Mouse (Mus musculus): ENCODE results near the gene Ambn.
"Not testable (repeated sequence)": the region's sequence is repeated elsewhere in the genome, so short reads cannot be mapped to it uniquely, and the experiment has no call there.

Gene Ambn

DNA sequence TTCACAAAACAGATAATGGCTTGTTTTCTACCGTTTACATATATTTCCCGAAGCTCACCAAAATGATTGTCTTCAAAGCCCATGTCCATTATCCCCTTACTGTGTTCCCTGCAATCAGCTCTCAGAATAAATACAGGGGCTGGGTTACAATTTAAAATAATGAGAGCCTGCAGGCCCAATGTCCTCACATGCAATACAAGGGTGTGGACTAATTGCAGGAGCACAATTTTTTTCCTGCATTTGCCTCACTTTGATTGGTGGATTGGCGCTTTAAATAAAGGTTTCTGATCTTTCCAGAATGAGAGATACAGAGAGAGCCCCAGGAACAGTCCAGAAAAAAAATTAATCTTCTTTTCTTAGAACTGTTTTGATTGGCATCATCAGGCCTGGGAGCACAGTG is at the start of gene Ambn:
Gene Ambn, plus strand, starts transcription at position 301 of the 400 bp plus-strand sequence.
- DNase-seq (ENCODE audit: low read depth, low spot score), result no peak

DNA sequence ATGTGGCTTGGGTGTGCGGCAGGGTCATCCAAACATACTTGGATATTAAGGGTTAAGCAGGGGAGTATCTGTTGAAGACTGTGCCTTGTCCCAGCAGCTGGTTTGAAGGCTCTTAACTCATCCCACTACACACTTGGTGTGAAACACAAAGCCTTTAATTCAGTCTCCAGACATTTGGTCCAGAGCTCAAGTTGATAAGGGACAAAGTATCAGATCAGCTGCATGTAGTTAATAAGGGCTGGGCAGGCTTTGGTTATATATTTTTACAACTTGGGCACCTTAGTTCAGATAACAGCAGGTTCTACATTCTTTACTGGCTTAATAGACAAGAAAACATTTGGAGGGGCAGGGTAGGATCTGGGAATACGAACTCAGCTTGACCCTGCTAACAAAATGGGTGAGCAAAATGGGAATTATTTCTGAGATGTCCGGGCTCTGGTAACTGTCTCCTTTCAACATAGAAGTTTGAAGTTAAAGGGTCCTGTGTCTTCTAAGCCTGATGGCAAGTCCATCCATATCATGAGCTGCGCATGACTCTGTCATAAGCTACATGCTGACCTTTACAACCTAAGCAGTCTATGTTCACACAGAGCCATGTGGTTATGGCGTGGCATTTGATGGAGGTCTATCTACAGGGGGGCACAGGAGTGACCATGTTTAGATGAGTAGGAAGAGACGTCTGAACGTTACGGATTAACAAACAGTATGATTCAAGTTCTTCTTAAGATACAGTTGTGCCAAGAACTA is 35.3 kb upstream of the Ambn start:
- no peak for DNase-seq (ENCODE audit: low read depth, low spot score)

DNA sequence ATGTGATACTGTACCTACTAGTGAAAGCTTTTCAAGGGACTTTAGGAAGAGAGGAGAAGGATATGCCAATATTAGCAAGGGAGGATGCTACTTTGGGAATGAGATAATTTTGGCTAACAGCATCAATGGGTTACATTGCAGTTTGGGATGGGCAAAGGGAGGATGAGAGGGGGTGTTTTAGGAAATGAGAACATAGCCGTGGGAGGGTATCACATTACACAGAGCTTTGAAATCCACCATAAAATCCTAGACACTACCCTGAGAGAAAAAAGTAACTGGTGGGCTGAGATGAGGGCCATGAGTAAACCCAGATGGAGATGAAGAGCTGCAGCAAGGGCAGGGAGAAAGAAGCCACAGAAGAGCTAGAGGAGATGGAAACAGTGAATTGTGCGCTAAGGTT is 30.9 kb upstream of the Ambn start:
- not testable (repeated sequence) for DNase-seq (ENCODE audit: low read depth, low spot score)

DNA sequence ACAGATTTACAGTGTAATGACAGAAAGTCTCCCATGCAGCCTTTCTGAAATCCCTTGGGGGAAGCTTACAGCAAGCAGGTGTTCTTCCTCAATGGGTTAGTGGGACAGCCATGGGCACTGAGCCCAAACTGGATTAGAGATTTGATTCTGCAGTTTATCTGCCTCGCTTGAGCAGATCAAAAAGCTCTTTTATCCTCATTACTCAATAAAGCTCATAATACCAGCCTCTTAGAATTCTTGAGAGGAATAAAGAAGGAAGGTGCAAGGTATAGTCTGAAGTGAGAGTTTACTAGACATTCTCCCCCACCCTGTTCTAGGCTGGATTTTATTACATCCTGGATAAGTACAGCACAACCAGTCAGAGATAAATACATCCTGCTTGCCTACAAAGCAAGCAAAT is 29.0 kb upstream of the Ambn start:
- no peak for DNase-seq (ENCODE audit: low read depth, low spot score)

DNA sequence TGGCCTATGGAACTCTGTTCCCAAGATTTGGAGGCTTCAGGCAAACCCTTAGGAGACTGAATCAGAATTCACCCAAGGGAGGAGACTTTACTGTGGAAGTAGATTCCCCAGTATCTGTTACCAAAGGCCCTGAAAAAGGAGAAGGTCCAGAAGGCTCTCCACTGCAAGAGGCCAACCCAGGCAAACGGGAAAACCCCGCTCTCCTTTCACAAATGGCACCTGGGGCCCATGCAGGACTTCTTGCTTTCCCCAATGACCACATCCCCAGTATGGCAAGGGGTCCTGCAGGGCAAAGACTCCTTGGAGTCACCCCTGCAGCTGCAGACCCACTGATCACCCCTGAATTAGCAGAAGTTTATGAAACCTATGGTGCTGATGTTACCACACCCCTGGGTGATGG is 11.7 kb downstream of the Ambn start:
- no peak for DNase-seq (ENCODE audit: low read depth, low spot score)

DNA sequence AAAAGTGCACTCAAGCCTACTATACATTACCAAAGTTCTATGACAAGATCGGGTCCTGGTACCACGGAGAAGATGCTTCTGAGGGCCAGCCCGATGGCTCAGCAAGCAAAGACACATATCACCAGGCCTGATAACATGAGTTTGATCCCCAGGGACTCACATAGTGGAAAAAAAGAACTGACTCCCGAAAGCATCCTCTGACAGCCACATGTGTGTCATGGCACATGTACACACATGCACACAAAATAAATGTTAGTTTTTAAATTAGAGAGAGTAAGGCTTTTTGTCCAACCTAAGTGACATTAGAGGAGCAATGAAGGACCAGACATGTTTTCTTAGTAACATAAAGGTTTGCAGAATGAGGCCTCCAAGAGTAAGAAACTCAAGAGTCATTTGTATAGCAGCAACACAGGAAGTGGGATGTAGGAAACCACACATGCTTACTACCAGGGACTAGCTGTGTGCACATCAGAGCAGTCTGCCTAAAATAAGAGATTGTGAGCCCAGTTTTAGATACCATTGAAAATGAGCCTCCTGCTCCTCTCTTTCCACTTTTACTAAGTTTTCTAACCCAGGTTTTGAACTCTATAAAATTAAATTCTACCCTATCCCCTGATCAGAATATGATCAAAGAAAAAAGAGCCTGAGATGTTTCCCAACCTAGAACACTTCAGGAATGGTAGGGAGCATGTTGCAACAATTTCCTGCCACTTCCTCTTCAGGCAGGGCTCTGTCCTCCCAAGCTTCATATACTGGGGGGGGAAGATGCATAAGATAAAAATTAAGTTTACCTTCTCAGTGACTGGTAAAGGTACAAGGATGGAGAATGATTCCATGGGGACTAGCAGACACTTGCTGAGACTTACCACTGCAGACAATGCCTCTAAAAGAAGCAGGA is 13.3 kb downstream of the Ambn start:
- no peak for DNase-seq (ENCODE audit: low read depth, low spot score)

DNA sequence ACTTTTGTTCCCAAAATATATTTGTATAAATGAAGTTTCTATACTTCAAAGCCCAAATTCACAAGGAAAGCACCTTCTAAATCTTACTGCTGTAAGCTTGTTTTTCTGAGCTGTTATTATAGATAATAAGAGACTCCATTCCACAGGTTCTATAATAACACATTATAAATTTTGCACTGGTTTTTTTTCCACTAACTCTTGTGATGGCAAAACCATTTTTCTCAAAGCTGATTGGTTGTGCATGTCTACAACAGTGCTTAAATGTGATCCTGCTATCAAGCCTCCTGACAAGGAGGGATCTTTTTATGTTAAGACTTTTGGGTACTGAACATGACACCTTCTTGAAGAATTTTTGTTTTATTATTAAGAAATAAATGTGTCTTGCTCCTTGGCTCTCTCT is 31.9 kb downstream of the Ambn start, which contains the start of gene Enam:
Gene Enam, plus strand, starts transcription at position 301 of the 400 bp plus-strand sequence.
- DNase-seq (ENCODE audit: low read depth, low spot score), result no peak

DNA sequence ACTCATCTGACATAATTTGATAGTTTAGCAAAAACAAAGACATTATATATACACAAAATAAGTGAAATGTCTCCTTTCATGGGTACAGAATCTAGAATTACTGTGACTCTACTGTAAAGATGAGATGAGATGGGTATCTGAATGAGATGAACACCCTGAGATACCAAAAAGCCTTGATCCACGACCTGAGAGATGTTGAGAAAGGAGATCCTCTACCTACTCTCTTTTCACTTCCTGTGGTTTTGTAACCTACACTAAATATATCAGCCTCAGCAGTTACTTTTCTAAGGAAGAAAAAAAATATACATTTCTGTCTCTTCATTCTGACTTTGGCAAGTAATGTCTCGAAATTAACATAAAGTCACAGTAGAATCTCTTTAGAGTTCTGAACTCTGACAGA is 33.2 kb downstream of the Ambn start:
- no peak for DNase-seq (ENCODE audit: low read depth, low spot score)

DNA sequence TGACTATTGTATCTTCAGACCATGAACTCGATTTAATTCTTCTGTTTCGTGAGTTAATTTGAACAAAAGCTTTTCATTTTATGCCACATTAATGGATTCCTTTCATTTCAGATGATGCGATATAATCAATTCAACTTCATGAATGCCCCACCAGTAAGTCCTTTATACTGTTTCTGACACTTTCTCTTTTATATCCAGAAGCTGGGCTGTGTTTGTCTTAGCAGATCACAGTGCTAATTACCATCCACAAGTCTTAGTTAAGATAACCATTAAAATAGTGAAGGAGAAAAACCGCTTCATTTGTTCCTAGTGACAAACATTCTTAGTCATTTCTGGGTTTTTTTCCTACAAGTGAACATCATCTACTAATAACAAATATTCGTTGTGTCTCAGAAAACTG is 35.3 kb downstream of the Ambn start:
- DNase-seq (ENCODE audit: low read depth, low spot score), result no peak

DNA sequence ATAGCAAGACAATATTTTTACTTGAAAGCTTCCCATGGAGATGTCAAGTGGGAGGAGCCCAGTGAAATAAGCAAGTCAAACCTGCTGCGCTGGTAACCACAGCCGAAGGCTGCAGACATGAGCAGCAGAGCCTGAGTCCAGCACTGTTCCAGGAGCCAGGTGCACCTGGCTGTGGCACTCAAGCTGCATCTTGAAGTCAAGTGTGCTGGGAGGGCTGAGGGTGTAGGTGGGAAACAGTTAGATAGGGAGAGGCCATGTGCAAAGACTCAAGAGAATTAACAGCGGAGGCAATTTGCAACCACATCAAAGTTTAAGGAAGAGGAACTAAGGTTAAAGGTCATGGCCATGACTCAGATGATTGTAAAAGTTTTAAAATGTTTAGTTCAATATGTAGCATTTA is 44.0 kb downstream of the Ambn start:
- peak; percentile 17 for DNase-seq (ENCODE audit: low read depth, low spot score)

DNA sequence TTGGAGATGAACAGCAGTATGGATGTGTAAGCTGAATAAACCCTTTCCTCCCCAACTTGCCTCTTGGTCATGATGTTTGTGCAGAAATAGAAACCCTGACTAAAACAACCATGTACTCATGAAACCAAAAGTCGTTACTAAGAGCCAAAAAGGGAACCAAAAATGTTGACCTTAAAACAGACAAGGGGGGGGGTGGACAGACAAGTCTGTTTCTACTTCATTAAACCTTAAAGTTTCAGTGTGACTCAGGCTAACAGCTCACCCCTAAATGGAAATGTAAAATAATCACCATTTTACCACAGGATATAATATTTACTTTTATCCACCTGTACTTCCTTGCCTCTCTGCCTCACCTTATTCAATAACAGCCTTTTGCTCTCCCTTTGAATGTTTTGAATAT is 52.8 kb downstream of the Ambn start:
- DNase-seq (ENCODE audit: low read depth, low spot score), result no peak

DNA sequence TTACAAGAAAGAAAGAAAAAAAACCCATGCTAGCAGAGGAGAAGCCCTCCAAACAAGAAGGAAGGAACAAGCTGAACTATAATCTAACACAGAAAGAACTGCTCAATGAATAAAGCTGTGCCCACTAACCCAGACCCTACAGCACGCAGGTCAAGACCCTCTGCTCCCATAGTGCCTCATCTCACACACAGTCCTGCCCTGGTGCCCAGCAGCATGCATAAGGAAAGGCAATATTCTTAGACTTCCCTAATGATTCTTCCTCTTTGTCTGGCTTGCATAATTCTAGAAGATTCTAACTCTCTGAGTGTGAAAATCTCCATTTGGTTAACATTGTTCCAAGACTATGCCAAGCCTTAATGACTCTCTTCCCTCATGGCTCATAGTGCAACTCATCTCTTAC is 53.2 kb downstream of the Ambn start:
- no peak for DNase-seq (ENCODE audit: low read depth, low spot score)

Data from CD4-positive helper T cell, adult 2 months (primary cell).